Mouse (Mus musculus) T-helper 2 cell (primary cell): ENCODE results near the gene Dcaf1.

ENCODE experiments used
- in situ Hi-C: fragments of 300-600 bp; cut with MboI, MseI; formaldehyde crosslinking; loops from one replicate; pipeline ENCODE4 v1.15.1; 2025; ENCODE audit warnings: high pct_unique_total_duplicates

The Dcaf1 gene

GRCm38 (mm10) chr9:106876666-106877065, 55.0 kb downstream of the Dcaf1 start:
- in situ Hi-C loops: no loop called here

- in situ Hi-C loops: no loop called here
These were observed 57.8 kb downstream of the Dcaf1 start for GRCm38 (mm10) chr9:106879471-106879870.

GRCm38 (mm10) chr9:106881071-106881755, 59.5 kb downstream of the Dcaf1 start:
- in situ Hi-C loops: loop anchor here (10.0 kb wide), 1 partner anchor 56 kb away; the partner anchor contains the start of gene Dcaf1

- in situ Hi-C loops: loop anchor here (10.0 kb wide), 1 partner anchor 57 kb away; the partner anchor contains the start of gene Dcaf1
These were observed 60.5 kb downstream of the Dcaf1 start for GRCm38 (mm10) chr9:106882176-106882575.

GRCm38 (mm10) chr9:106883085-106883484, 61.4 kb downstream of the Dcaf1 start:
- in situ Hi-C loops: loop anchor here (10.0 kb wide), 1 partner anchor 58 kb away; the partner anchor contains the start of gene Dcaf1

GRCm38 (mm10) chr9:106884306-106884705, 62.6 kb downstream of the Dcaf1 start:
- in situ Hi-C loops: loop anchor here (10.0 kb wide), 1 partner anchor 60 kb away; the partner anchor contains the start of gene Dcaf1

GRCm38 (mm10) chr9:106884996-106885900, 63.6 kb downstream of the Dcaf1 start:
- in situ Hi-C loops: loop anchor here (10.0 kb wide), 1 partner anchor 60 kb away; the partner anchor contains the start of gene Dcaf1

- in situ Hi-C loops: loop anchor here (10.0 kb wide), 1 partner anchor 61 kb away; the partner anchor contains the start of gene Dcaf1
These were observed 64.4 kb downstream of the Dcaf1 start for GRCm38 (mm10) chr9:106885901-106886731.

- in situ Hi-C loops: loop anchor here (10.0 kb wide), 1 partner anchor 62 kb away; the partner anchor contains the start of gene Dcaf1
These were observed 65.4 kb downstream of the Dcaf1 start, which contains the start of gene Rbm15b for GRCm38 (mm10) chr9:106886828-106887702. Rbm15b (minus strand) TSS chr9:106887428.

- in situ Hi-C loops: loop anchor here (10.0 kb wide), 1 partner anchor 64 kb away; the partner anchor contains the start of gene Dcaf1
These were observed 66.7 kb downstream of the Dcaf1 start for GRCm38 (mm10) chr9:106888346-106888745.

- in situ Hi-C loops: loop anchor here (10.0 kb wide), 1 partner anchor 65 kb away; the partner anchor contains the start of gene Dcaf1
These were observed 67.6 kb downstream of the Dcaf1 start for GRCm38 (mm10) chr9:106889321-106889720.

GRCm38 (mm10) chr9:106890496-106891240, 69.0 kb downstream of the Dcaf1 start:
- in situ Hi-C loops: loop anchor here (10.0 kb wide), 2 partner anchors 206 to 464 kb away; partner anchors contain the start of gene Tex264

- in situ Hi-C loops: loop anchor here (10.0 kb wide), 2 partner anchors 207 to 463 kb away; partner anchors contain the start of gene Tex264
These were observed 69.7 kb downstream of the Dcaf1 start for GRCm38 (mm10) chr9:106891341-106891741.

- in situ Hi-C loops: loop anchor here (10.0 kb wide), 2 partner anchors 207 to 463 kb away; partner anchors contain the start of gene Tex264
These were observed 70.3 kb downstream of the Dcaf1 start, which contains the start of gene Manf for GRCm38 (mm10) chr9:106891829-106892551. Manf (minus strand) TSS chr9:106891979.

- in situ Hi-C loops: loop anchor here (10.0 kb wide), 2 partner anchors 208 to 462 kb away; partner anchors contain the start of gene Tex264
These were observed 70.8 kb downstream of the Dcaf1 start for GRCm38 (mm10) chr9:106892552-106892875.

GRCm38 (mm10) chr9:106893327-106893726, 71.7 kb downstream of the Dcaf1 start:
- in situ Hi-C loops: loop anchor here (10.0 kb wide), 2 partner anchors 209 to 461 kb away; partner anchors contain the start of gene Tex264

GRCm38 (mm10) chr9:106898901-106899300, 77.2 kb downstream of the Dcaf1 start:
- in situ Hi-C loops: loop anchor here (5.0 to 10.0 kb wide), 4 partner anchors 214 to 623 kb away; partner anchors contain the start of genes Mapkapk3 and Tex264

GRCm38 (mm10) chr9:106901596-106901995, 79.9 kb downstream of the Dcaf1 start:
- in situ Hi-C loops: no loop called here
